Mouse (Mus musculus): ENCODE results near the gene Gm37240. TPM values are rescaled to one million over a fixed set of nuclear protein-coding genes. Genes with fewer than 3 reads are reported as not detected.

The Gm37240 gene
- total and polyA plus RNA-seq, 3 experiments: not detected

- TF ChIP-seq POLR2AphosphoS5 (IDR thresholded peaks at IDR 0.05; ENCODE audit: insufficient replicate concordance, low read depth, low read length): no peak
- TF ChIP-seq CTCF (IDR thresholded peaks at IDR 0.05; ENCODE audit: low read depth, low read length): no peak
- no peak for TF ChIP-seq GATA1 (IDR thresholded peaks at IDR 0.05; ENCODE audit: borderline replicate concordance, low read length)
- no peak for TF ChIP-seq TAL1 (conservative IDR thresholded peaks at IDR 0.05; ENCODE audit: low read depth, low read length)
- no peak for TF ChIP-seq GATA2 (IDR thresholded peaks at IDR 0.05; ENCODE audit: borderline replicate concordance, low read depth, low read length)
- Histone ChIP-seq H3K27me3 (ENCODE audit: insufficient read depth, low read length) (no peaks in the 10 kb centered on the region), H3K4me3 (ENCODE audit: low read depth, low read length) (no peak overlapping the region), H3K4me1 (ENCODE audit: insufficient read depth, low read depth, low read length) (peaks cover 3% of the 10 kb centered on the region; the same call in 1 of the 2 replicates), H3K36me3 (replicated peaks) (peaks cover 34% of the 10 kb centered on the region), H3K9me3 (replicated peaks) (no peaks in the 10 kb centered on the region)
- no peak for DNase-seq (ENCODE audit: low spot score)
- ATAC-seq (ENCODE audit: extremely low read depth, insufficient number of reproducible peaks, low FRiP score, poor library complexity, severe bottlenecking): no peak
Measured at GRCm38 (mm10) chr3:84512774-84513515, 1374.4 kb downstream of the Gm37240 start.

GRCm38 (mm10) chr3:84505193-84505592, 1382.1 kb downstream of the Gm37240 start:
- H3K9me3 ChIP-seq (replicated peaks): no peaks in the 10 kb centered on the region
- peaks cover 5% of the 10 kb centered on the region for H3K4me1 ChIP-seq (ENCODE audit: insufficient read depth, low read depth, low read length)
- H3K27me3 ChIP-seq (ENCODE audit: insufficient read depth, low read length): no peaks in the 10 kb centered on the region
- H3K4me3 ChIP-seq (ENCODE audit: low read depth, low read length): no peak overlapping the region
- DNase-seq (ENCODE audit: low spot score) (no peak), ATAC-seq (ENCODE audit: extremely low read depth, insufficient number of reproducible peaks, low FRiP score, poor library complexity, severe bottlenecking) (no peak)
- TF ChIP-seq POLR2AphosphoS5 (IDR thresholded peaks at IDR 0.05; ENCODE audit: insufficient replicate concordance, low read depth, low read length): no peak
- TF ChIP-seq TAL1 (conservative IDR thresholded peaks at IDR 0.05; ENCODE audit: low read depth, low read length): no peak
- no peak for TF ChIP-seq CTCF (IDR thresholded peaks at IDR 0.05; ENCODE audit: low read depth, low read length)
- no peak for TF ChIP-seq GATA2 (IDR thresholded peaks at IDR 0.05; ENCODE audit: borderline replicate concordance, low read depth, low read length)
- TF ChIP-seq GATA1 (IDR thresholded peaks at IDR 0.05; ENCODE audit: borderline replicate concordance, low read length): no peak
- H3K36me3 ChIP-seq (replicated peaks): peaks cover 48% of the 10 kb centered on the region

- Histone ChIP-seq H3K36me3 (replicated peaks) (peaks cover 49% of the 10 kb centered on the region), H3K4me1 (ENCODE audit: insufficient read depth, low read depth, low read length) (peaks cover 5% of the 10 kb centered on the region), H3K4me3 (ENCODE audit: low read depth, low read length) (no peak overlapping the region), H3K9me3 (replicated peaks) (no peaks in the 10 kb centered on the region), H3K27me3 (ENCODE audit: insufficient read depth, low read length) (no peaks in the 10 kb centered on the region)
- no peak for TF ChIP-seq GATA2 (IDR thresholded peaks at IDR 0.05; ENCODE audit: borderline replicate concordance, low read depth, low read length)
- TF ChIP-seq POLR2AphosphoS5 (IDR thresholded peaks at IDR 0.05; ENCODE audit: insufficient replicate concordance, low read depth, low read length): no peak
- no peak for TF ChIP-seq TAL1 (conservative IDR thresholded peaks at IDR 0.05; ENCODE audit: low read depth, low read length)
- no peak for TF ChIP-seq CTCF (IDR thresholded peaks at IDR 0.05; ENCODE audit: low read depth, low read length)
- TF ChIP-seq GATA1 (IDR thresholded peaks at IDR 0.05; ENCODE audit: borderline replicate concordance, low read length): no peak
- ATAC-seq (ENCODE audit: extremely low read depth, insufficient number of reproducible peaks, low FRiP score, poor library complexity, severe bottlenecking): no peak
- no peak for DNase-seq (ENCODE audit: low spot score)
Measured at GRCm38 (mm10) chr3:84504291-84504690, 1383.0 kb downstream of the Gm37240 start.

DNA sequence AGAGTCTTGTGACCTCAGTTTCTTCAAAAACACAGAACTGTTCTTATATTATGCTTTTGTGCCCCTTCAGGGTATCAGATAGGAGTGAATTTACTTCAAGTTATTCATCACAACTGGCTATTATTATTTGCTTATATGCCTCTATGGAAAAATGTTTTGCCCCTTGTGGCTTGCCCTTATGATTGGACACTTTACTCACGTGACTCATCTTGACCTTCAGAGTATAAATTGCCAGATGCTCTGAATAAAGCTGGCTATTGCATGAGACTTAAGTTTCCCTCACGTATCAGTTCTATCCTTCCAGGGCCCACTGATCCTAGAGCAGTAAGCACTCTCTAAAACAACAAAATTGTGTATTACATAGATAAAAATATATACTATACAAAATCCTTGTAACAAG, 1385.2 kb downstream of the Gm37240 start:
- Histone ChIP-seq H3K36me3 (replicated peaks) (peaks cover 51% of the 10 kb centered on the region), H3K27me3 (ENCODE audit: insufficient read depth, low read length) (no peaks in the 10 kb centered on the region), H3K9me3 (replicated peaks) (no peaks in the 10 kb centered on the region), H3K4me1 (ENCODE audit: insufficient read depth, low read depth, low read length) (peaks cover 3% of the 10 kb centered on the region; the same call in 1 of the 2 replicates), H3K4me3 (ENCODE audit: low read depth, low read length) (no peak overlapping the region)
- no peak for ATAC-seq (ENCODE audit: extremely low read depth, insufficient number of reproducible peaks, low FRiP score, poor library complexity, severe bottlenecking)
- no peak for TF ChIP-seq CTCF (IDR thresholded peaks at IDR 0.05; ENCODE audit: low read depth, low read length)
- TF ChIP-seq TAL1 (conservative IDR thresholded peaks at IDR 0.05; ENCODE audit: low read depth, low read length): no peak
- TF ChIP-seq POLR2AphosphoS5 (IDR thresholded peaks at IDR 0.05; ENCODE audit: insufficient replicate concordance, low read depth, low read length): no peak
- no peak for TF ChIP-seq GATA1 (IDR thresholded peaks at IDR 0.05; ENCODE audit: borderline replicate concordance, low read length)
- TF ChIP-seq GATA2 (IDR thresholded peaks at IDR 0.05; ENCODE audit: borderline replicate concordance, low read depth, low read length): no peak
- DNase-seq (ENCODE audit: low spot score): no peak

- Histone ChIP-seq H3K9me3 (replicated peaks) (no peaks in the 10 kb centered on the region), H3K4me1 (ENCODE audit: insufficient read depth, low read depth, low read length) (peaks cover 3% of the 10 kb centered on the region; the same call in 1 of the 2 replicates), H3K27me3 (ENCODE audit: insufficient read depth, low read length) (no peaks in the 10 kb centered on the region), H3K36me3 (replicated peaks) (peaks cover 52% of the 10 kb centered on the region), H3K4me3 (ENCODE audit: low read depth, low read length) (no peak overlapping the region)
- no peak for ATAC-seq (ENCODE audit: extremely low read depth, insufficient number of reproducible peaks, low FRiP score, poor library complexity, severe bottlenecking)
- no peak for DNase-seq (ENCODE audit: low spot score)
- TF ChIP-seq GATA1 (IDR thresholded peaks at IDR 0.05; ENCODE audit: borderline replicate concordance, low read length): no peak
- TF ChIP-seq POLR2AphosphoS5 (IDR thresholded peaks at IDR 0.05; ENCODE audit: insufficient replicate concordance, low read depth, low read length): no peak
- TF ChIP-seq GATA2 (IDR thresholded peaks at IDR 0.05; ENCODE audit: borderline replicate concordance, low read depth, low read length): no peak
- TF ChIP-seq CTCF (IDR thresholded peaks at IDR 0.05; ENCODE audit: low read depth, low read length): no peak
- TF ChIP-seq TAL1 (conservative IDR thresholded peaks at IDR 0.05; ENCODE audit: low read depth, low read length): no peak
Measured at GRCm38 (mm10) chr3:84500491-84500890, 1386.8 kb downstream of the Gm37240 start.

DNA sequence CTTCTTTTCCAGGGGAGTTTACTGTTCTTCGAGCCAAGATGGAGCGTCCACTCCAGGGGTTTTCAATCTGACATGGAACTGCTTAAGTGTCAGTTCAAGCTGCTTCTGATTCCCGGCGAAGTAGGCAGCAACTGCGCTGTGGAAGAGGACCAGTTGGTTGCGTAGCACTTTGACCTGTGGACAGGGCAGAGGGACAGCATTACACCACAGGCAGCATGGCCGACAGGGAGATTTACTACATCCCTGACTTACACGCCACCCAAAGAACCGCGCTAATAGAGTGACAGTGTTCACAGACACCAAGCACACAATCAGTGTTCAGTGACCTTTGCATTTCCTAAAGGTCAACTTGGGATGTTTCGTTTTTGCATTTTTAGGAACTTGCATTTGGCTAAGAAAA, 1389.6 kb downstream of the Gm37240 start:
- H3K4me3 ChIP-seq (ENCODE audit: low read depth, low read length): no peak overlapping the region
- peaks cover 59% of the 10 kb centered on the region for H3K36me3 ChIP-seq (replicated peaks)
- no peak for DNase-seq (ENCODE audit: low spot score)
- no peaks in the 10 kb centered on the region for H3K4me1 ChIP-seq (ENCODE audit: insufficient read depth, low read depth, low read length)
- H3K27me3 ChIP-seq (ENCODE audit: insufficient read depth, low read length): no peaks in the 10 kb centered on the region
- no peaks in the 10 kb centered on the region for H3K9me3 ChIP-seq (replicated peaks)
- TF ChIP-seq CTCF (IDR thresholded peaks at IDR 0.05; ENCODE audit: low read depth, low read length) (no peak), GATA2 (IDR thresholded peaks at IDR 0.05; ENCODE audit: borderline replicate concordance, low read depth, low read length) (no peak), POLR2AphosphoS5 (IDR thresholded peaks at IDR 0.05; ENCODE audit: insufficient replicate concordance, low read depth, low read length) (no peak), TAL1 (conservative IDR thresholded peaks at IDR 0.05; ENCODE audit: low read depth, low read length) (no peak)
- no peak for ATAC-seq (ENCODE audit: extremely low read depth, insufficient number of reproducible peaks, low FRiP score, poor library complexity, severe bottlenecking)
